Mouse (Mus musculus) kidney, postnatal 4 days (tissue): ENCODE data around the gene Cemip.
A peak's percentile ranks its signal among the peaks of the same experiment; 100 is the strongest.

Experiments
- DNase-seq, 2 experiments: peaks; one replicate each; pipeline ENCODE4 v3.0.0; 2021; ENCODE audit warnings: mixed read lengths in 2 of 2

The Cemip gene

DNA sequence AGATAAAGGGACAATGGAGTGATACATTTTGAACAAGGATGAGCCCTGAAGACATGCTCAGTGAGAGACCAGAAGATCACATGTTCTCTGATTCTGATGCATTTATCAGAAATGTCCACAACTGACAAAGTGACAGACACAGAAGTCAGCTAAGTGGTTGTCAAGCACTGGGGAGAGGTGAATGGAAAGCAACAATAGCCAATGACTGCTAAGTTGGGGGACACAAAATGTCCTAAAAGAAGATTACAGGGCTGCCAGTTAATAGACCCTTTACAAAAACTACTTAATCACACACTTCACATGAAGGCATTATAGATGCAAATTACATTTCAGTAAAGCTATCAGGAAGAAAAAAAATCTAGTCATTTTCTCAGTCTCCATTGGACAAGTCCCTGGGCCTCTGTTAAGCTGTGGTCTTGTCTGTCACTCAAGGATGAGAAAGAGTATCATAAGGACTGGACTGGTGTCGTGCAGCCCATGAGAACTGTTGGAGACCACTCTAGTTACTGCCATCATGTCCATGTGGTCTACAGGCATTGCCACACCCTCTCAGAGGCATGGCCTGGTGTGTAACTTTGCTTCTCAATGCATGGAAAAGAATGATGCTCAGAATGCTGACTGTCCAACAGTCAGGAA, 59.2 kb downstream of the Cemip start:
- DNase-seq: no peak

DNA sequence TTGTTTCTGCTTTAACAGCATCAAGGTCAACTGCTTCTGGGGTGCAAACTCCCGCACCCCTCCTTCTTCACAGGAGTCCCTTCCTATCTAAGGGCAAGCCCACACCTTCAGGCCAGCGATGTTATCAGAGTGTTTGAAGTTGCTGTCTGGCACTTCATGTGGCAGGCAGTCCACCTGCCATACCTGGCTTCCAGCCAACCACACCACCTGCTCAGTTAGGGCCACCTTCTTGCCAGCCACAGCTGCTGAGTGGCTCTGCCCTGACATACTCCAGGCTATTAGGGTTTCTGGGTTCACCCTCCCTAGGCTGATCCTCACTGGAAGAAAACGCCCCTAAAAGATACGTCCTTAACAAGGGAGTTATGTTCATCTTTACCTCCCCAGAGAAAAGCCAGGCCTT, 60.2 kb downstream of the Cemip start:
- peak; percentile 42 to 48 for DNase-seq

DNA sequence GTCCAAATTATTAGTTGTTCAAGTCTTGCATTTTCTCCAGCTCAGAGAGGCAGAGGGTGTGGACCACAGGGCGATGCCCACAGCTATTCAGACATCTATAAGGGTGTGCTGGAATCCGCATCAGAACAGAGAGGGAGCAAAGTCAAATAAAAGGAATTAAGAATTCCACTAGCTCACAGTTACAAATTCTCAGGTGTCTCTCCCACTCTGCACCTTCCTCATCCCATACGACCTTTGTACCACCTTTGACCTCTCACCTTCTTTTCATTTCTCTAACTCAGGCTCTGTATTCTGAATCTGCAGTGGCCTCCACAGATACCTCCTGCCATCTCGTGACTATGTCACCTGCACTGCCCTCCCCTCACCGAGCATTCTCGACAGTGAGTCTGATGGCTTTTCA, 62.8 kb downstream of the Cemip start:
- no peak for DNase-seq

DNA sequence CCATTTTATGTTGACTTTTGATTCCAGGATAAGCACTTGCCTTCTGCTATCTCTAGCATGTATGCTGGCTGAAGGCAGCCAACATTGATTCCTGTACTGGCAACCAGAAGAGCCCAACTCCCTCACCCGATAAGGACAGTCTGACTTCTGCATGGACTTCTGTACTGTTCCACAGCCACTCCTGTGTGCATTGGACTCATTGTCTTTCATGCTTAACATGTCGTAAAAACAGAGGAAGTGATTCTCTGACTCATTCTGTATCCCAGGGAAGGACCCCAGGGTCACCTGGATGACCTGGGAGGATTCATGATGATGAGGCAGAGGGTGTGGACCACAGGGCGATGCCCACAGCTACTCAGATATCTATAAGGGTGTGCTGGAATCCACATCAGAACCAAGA, 63.8 kb downstream of the Cemip start:
- no peak for DNase-seq

DNA sequence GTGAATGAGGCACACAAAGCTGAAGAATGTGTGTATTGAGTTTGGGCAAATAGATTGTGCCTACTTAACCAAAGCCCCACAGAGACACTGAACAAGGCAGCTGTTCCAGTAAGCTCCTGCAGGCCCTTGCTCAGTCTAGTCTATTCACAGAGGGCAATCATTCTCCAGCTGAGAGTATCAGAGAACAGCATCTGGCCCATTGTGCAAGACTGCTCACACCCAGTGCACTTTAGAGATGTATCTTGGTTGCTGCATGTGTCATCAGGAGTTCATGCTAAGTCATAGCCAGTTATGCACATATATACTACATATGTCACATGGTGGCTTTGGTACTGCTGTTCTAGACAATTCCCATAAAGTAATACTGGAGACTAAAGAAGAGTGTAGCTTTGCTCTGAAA, 66.9 kb downstream of the Cemip start:
- no peak for DNase-seq

DNA sequence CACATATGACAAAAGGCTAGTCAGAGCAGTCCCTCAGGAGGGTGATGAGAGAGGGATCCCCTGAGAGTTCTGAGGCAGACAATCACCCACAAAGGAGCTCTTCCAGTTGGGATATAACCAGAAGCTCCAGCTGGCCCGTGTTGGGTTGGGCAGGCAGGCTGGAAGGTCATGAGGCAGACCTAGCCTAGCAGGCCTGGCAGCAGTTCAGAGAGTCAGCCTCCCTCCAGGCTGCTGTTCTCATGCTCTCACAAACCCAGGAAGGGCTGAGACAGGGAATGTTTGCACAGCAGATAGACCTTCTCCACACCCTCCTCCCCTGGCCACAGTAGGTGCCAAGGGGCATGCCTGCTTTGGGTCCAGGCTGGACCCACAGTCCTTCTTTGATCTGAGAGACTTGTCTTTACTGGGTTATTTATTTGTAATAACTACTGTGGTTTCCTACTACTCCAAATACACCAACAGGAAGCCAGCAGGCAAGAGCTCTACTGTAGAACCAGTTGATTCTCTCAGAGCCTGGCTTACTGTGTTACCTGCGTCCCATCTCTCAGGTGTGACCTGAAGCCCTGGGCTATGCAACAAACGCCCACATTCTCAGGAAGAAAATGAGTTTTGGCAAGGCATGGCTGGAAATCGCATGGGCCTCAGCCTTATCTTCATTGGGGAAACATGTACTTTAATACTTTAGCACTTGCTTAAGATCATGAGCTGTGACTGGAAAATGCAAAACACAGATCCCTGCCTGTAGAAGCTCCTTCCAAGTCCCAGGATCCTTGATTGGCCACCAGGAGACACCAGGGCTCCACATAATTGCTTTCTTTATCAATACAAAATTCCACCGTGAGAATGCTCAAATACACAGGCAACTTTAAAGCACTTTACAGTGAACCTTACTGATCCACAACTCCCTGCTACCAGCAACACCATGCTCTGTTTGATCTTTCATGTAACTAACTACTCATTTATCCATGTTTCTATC, 67.7 kb downstream of the Cemip start:
- peak; percentile 70 to 78 for DNase-seq

DNA sequence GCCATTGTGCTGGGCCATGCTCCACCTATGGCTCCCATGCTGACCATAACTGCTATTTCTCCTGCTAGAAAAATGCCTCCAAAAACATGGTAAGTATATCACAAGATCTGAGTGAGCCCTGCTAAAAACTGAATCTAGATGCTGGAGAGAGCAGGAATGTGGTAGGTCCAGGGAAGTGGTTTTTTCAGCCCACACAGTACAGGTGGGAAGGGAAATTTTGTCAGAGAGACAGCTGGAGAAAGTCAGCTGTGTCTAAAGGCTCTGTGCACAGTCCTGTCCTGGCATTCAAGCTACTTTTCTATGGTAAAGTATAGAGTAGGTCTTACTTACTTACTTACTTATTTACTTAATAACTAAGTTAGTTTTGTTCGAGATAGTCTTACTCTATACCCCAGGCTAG, 71.3 kb downstream of the Cemip start:
- no peak for DNase-seq

DNA sequence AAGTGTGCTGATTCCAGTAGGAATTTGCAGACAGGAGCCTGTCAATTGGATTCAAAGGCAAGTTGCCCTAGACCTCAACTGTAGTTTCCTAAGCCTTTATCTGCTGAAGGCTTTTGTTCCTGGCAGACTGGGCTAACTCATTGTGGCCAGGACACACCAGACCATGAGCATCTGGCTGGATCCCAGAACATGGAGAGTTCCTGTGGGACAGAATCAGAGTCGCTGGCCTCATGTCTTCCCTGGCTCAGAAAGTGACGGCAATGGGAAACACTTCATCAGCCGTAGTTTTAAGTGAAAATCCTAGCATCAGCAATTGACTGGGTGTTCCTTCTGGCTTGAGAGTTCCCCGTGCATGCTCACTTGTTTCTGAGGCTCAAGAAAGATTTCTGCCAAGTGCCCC, 72.6 kb downstream of the Cemip start:
- peak in 1 of 2 experiments; percentile 18 for DNase-seq

DNA sequence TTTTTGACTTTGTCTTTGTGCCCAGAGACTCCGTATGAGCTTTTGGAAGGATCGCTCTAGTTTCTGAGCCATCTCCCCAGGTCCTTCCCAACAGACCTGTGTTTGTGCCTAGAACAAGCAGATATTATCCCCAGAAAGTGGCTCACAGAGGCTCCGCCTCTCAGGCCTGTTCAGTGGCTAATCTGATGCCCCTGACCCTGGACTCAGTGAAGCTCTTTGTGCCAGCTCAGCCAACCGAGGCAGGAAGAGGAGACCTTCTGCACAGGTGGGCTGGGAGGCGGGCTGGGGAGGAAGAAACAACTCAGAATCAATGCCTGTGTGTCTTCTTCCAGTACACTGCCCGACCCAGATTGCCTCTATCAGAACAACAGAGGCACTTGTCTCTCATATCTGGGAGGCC, 81.9 kb downstream of the Cemip start:
- peak in 1 of 2 experiments; percentile 12 for DNase-seq

DNA sequence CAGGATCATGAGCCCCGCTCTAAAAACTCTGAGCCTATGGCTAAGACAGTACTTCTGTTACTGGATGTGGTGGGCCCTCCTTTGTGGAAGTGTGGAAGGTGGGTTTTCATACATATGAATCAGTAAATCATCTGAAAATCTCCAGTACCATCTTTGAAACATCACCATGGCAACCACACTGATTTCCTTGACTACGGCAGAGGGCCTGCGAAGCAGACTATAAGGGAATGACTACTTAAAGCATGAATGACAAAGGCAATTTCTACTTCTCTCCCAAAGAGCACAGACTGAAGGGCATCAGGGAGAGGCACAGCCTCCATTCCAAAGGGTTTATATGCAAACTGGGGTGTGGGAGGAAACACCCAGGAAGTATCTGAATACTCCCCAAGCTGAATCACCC, 84.8 kb downstream of the Cemip start:
- DNase-seq: no peak

DNA sequence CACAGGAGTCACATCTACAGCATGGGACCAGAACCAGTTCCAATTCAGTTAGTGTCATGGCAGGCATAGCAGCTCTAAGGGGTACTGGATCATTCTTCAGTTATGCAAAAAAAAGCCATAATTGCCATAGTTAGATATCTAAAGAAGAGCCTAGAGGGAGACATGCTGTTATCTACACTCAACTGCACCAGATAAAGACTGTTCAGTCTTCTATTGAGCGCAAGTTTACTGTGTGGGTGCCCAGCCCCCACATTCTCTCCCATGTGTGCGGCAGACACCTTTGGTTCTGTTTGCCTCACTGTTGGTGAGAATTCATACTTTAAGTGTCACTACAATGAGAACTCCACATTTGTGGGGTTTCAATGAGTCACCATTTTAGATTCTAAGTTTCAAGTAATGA, 85.6 kb downstream of the Cemip start:
- no peak for DNase-seq

DNA sequence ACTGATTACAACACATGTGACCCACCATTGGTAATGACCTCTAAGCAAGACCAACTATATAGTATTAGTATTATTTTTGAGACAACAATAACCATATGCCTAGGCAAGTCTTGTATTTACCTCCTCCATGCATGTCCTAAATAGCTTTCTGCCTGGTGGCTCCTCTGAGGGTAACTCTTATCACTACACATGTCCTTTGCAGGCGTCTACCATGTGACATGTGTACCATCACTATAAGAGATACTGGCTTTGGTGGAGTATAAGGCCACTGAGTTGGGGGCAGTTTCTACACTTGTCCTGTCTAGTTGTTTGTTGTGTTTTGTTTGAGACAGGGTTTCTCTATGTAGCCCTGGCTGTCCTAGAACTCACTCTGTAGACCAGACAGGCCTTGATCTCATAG, 86.7 kb downstream of the Cemip start:
- DNase-seq: no peak

DNA sequence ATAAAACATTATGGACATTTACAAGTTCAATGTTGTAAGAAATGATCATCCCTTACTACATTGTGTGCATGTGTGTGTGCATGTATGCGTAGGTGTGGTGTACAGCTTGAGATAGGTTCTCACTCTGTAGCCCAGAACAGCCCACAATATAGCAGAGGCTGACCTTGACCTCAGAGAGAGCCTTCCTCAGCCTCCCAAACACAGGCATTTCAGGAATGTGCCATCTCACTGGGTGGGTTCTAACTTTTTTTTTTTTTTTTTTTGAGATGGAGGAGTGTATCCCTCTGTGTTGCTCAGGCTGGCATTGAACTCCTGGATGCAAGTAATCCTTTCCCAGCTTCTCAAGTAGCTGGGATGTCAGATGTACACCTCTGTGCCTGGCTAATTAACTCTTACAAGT, 92.0 kb downstream of the Cemip start:
- no peak for DNase-seq

DNA sequence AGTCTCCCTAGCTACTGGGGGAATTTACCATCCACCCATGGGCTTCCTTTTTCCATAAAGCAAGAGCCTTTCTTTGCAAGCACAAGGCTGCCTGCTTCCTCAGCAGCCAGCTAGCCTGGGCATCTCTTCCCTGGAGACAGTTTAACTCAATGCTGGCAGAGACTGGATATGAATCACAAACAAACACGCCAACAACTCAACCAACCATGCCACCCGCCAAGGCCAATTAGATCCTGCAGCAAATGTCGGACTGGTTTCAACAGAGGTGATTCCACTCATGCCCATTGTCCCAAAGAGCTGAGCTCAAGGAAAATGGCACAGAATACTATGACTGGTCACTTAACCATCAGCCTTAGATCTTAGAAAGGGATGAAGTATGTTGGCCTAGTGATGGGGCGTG, 97.0 kb downstream of the Cemip start:
- no peak for DNase-seq

DNA sequence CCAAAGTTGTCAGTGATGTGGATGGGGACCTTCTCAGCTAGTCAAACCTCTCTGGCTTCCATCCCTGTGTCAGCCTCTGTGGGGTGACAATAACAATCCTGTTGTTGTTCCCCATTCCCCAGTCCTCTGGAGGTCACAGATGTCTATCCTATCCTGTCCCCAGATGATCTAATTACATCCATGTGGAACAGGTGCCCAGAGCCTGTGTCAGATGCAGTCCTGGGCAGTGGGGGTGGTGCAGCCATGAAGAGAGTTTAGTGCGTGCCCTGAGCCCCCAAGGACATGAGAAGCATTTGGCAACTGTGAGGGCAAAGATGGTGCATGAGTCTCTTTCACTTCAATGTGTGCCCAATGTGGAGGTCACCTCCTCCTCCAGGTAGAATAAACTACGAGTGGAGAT, 100.6 kb downstream of the Cemip start:
- DNase-seq: no peak

DNA sequence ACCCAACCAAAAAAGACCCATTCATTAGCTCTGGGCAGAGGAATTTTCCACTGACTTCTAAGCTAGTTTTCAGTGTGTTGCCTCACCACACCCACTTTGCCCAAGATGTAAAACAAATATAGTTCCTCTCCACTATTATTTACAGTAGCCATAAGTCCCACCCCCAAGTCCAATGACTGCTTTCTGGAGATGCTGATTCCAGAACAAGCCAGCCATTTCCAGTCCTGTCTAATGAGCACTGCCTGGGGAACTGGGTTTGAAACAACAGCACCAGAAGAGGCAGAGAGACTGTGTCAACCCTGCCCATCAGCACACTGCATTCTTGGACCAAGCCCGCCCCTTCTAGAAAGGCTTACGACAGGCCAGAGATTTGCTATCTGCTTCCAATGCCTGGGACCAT, 103.7 kb downstream of the Cemip start:
- no peak for DNase-seq

DNA sequence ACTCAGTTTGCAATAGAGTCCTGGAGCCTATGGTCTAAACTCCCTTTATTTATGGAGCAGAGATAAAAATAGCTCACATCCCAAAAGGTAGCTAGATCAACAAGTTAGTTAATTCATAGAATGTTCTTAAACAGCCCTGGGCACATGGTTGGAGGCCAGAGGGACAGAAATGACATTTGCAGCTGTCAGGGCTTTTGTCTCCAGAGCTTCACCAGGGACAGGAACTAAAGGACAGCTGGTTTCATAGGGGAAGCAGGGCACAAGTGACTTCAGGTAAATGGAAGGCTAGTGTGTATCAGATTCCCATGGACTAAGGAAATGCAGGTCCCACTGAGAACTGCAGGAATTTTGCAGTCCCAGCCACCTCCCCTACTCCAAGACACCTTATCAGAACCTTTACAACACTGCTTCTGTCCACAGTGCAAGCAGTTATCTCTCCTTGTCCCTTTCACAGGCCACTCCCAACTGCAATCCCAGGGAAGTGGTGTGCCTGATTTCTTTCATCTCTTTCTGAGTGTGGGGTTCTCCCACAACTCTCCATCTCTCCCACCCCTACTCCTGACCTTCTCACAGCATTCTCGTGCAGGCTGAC, 107.3 kb downstream of the Cemip start:
- no peak for DNase-seq

DNA sequence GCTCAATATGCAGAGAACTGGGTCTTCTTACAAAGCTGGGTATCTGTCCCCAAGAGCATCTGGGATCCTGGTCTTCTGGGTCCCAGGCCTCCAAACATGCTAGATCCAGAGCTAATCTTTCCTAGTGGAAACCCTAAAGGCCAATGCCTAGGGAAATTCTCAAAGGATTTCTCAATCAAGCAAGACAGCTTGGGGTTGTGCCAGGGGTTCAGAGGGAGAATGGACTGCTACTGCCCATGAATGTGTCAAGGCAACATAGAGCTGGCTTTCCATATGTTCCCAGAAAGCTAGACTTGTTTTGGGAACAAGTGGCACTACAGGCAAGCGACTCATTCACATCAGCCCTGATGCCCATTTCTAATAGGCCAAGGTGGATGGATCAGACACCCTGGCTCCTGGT, 107.9 kb downstream of the Cemip start:
- DNase-seq: no peak

DNA sequence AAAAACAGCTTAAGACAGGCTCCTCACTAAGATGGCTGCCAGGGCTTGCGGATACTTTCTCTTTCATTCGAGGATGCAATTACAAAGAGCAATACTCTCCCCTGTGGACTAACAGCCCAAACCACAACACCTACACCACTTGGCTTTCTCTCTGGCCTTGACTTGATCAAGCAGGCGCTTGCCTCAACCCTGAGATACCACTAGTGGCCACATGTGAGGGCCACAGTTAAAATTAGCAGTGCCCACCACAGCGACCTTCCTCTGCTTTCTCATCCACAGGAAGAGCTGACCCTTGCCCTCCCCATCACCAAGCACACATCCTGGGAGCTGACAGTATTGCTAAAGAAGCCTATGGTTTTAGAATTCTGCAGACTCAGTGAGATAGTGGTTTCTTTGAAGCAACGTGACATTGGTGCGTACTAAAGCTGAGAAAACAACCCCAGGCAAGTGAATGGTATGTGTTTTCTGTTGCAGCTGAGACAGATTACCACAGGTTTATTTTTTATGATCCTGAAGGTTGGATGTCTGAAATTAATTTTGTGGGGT, 109.8 kb downstream of the Cemip start:
- DNase-seq: no peak

DNA sequence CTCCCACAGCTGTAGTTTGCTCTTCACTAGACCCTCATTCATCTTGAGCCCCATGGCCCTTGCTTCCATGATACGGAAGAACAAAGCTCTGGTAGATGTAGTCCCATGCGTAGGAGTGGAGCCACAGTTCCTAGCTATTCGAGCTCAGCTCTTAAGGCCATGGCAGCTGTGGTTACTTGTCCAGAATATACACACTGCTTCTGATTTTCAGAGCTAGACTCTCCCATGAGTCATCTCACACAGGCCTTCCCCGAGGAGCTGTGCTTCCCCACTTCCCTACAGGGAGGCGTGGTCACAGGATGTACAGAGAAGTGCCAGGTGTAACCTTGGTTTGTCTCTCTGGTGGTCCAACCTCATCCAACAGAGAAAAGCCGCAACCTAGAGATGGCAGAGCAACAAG, 111.0 kb downstream of the Cemip start:
- DNase-seq: no peak

DNA sequence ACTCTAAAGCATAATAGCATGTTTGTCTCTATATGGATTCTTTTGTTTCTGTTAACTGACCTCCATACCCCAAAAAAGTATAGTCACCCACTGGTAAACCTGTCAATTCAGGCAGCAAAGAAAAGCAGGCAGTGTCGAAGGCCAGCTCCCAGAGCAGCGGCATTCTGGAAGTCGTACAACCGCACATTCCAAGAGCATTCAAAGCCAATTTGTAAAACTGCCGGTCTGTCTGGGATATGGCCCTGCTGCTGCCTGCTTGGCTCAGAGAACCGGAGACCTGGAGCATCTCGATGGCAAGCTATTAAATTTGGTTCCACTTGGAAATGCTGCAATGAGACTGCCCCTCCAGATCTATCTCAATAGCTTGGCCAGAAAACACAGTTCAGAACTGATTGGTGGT, 113.8 kb downstream of the Cemip start:
- DNase-seq: peak; percentile 24 to 35

DNA sequence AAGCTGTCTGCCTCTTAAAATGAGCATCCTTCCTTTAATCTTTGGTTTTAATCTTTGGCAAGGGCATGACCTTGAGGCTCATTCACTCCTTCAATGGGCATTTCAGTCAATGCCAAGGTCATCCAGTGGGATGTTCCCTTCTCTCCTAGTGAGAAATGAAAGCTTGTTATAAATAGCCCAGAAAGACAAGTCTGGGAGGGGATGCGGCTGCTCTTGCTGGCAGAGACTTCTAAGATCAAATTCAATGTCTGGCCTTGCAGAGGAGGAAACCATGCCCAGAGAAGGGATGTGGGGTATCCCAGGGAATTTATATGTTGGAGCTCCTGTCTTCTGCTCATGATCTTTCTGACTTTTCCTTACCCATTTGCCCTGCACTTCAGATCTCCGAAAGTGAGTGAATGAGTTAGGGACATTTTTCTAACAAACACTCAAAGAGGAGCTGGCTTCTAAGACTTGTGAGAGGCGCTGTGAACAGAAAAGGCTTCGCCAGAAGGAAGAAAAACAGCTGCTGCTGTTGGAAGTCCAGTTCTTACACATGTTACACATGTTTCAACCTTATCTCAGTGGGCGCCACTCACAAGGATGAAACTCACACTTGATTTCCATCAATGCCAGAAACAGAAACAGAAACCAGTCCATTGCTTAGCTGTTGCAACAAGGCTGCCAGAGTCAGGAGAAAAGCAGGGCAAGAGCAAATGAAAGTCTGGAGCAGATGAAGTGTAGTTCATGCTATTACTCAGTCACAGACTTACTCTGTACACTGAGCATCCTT, 120.1 kb downstream of the Cemip start:
- DNase-seq: peak in 1 of 2 experiments; percentile 22

DNA sequence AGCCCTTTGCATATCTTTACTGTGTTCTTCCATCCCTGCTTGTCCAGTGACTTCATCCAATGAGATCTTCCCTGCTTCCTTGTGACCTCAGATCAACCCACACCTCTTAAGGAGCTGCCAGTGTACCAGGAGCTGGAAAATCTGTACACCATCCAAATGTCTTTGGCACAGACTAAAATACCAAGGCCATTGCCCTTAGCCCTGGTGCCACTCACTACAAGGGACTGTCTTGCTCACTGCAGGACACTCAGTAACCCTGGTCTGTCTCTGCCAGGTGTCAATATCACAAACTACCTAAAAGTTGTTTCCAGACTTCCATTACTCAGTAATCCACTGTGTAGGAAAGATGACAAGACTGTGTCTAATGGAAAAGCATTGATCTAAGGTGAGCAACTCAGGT, 121.1 kb downstream of the Cemip start:
- DNase-seq: no peak
